Mouse (Mus musculus): ENCODE measurements at regions not wholly inside any gene's neighbourhood (a gene's known extent, or its start where the extent isn't known, plus 50 kb on each side); places are given as distances from the start of the nearest gene placed in this dataset.
A peak's percentile ranks its signal among the peaks of the same experiment; 100 is the strongest.

DNA sequence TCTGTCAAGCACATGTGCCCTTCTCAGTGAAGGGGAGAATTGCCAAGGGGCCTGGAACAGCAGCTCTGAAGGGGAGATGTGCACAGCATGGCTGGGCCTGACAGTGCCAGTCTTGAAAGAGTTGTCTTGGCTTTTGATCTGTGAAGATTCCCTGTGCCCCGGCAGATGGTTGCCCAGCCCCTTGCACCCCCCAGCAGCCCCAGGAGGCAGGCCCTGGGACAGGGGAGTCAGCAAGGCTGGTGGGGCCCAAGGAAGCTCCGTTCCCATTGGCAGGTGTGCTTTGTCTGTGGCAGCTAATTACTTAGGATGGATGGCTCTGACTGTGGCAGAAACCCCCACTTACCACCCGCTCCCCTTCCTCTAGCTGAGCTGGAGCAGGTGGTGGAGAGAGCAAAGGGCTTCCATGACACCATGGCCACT lies 58.6 kb downstream of the Tspan17 start:
- no peak for DNase-seq

GRCm38 (mm10) chr13:54851131-54851530 lies 62.0 kb downstream of the Tspan17 start:
- no peak for DNase-seq

- no peak for DNase-seq
These were observed 66.4 kb downstream of the Tspan17 start for GRCm38 (mm10) chr13:54855333-54856238.

- no peak for DNase-seq
These were observed 73.8 kb downstream of the Tspan17 start for GRCm38 (mm10) chr13:54862931-54863330.

GRCm38 (mm10) chr13:54864048-54864447 lies 74.9 kb downstream of the Tspan17 start:
- no peak for DNase-seq

GRCm38 (mm10) chr13:54872004-54872403 lies 77.2 kb upstream of the Unc5a start:
- no peak for DNase-seq

GRCm38 (mm10) chr13:54873882-54874281 lies 75.3 kb upstream of the Unc5a start:
- DNase-seq: no peak

- no peak for DNase-seq
These were observed 74.7 kb upstream of the Unc5a start for GRCm38 (mm10) chr13:54874291-54875200.

GRCm38 (mm10) chr13:54876556-54876955 lies 72.7 kb upstream of the Unc5a start:
- DNase-seq: no peak

GRCm38 (mm10) chr13:54877656-54878055 lies 71.6 kb upstream of the Unc5a start:
- peak; percentile 59 for DNase-seq

DNA sequence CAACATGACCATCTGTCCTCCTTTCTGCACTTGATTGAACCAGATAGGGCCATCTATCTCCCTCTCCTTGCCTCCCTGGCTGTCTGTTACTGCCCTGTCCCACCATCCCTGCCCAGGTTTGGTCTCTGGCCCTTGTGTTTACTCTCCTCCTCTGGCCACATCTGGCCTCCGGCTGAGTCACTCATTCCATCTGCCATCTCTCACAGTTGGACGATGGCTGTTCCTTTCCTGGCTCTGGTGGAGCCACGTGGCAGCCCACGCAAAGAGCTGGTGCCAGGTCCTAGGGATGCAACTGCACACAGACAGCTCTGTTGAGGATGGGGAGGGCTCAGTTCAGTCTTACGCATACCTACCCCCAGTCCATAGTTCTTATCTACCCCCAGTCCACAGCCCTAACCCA lies 69.9 kb upstream of the Unc5a start:
- peak; percentile 89 for DNase-seq

GRCm38 (mm10) chr13:54880204-54880603 lies 69.0 kb upstream of the Unc5a start:
- no peak for DNase-seq

DNA sequence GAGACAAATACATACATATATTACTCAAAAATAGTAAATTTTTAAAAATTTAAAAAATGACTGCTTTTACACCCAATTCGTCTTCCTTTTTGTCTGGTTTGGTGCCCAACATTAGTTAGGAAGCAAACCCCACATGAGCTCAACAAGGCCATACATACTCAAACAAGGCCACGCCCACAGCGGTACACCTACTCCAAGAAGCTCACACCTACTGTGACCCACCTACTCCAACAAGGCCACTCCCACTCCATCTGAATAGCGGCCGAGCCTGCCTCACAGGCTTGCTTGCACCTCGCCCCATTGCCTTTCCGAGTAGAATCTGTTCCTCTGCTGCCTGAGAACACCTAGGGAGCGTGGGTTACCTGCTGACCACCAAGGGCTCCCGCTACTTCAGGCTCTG lies 66.4 kb upstream of the Unc5a start:
- DNase-seq: no peak

DNA sequence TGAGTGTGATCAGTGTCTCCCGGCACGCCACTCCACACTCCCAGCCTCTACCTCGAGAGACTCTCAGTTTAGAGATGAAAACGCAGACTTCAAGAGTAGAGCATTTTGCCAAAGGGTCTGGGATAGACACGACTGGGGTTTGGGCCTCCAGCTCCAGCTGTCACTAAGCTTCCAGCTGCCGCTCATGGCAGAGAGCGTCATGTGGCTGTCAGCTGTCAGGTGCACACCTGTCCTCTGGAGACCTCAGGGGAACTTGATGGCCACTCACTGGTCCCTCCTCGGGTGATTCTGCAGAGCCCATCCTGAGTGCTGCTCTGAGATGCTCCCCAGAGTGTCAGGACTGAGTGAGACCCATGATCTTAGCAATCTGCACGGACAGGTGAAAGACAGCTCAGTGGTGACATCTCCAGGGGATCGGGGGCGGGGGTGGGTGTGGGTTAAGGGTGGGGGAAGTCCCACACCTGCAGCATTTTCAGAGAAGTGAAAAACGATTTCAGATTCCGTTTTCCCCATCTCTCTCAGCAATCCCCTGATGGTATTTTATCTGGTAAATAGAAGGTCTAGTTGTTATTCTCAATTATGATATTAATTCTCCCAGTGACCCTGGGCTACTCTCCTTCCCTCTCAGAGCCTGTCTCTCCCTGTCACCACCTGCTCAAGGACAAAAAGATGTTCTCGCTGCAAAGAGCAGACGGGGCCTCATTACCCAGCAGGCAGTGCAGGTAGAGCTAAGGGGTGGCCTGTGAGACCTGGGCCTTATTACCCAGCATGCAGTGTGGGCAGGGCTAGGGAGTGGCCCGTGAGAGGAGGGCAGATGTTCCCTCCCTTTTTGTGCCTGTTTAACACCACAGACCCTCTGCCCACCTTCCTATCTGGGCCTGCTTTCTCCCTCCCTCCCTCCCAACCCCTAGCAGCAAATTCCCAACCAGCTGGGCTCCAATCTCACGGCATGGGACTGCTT lies 65.2 kb upstream of the Unc5a start:
- no peak for DNase-seq

- peak; percentile 63 for DNase-seq
These were observed 64.3 kb upstream of the Unc5a start for GRCm38 (mm10) chr13:54884709-54885460.

GRCm38 (mm10) chr13:54887366-54887921 lies 61.8 kb upstream of the Unc5a start:
- DNase-seq: peak; percentile 58

- DNase-seq: no peak
These were observed 61.2 kb upstream of the Unc5a start for GRCm38 (mm10) chr13:54888021-54888420.

- DNase-seq: no peak
These were observed 59.4 kb upstream of the Unc5a start for GRCm38 (mm10) chr13:54889684-54890399.

- DNase-seq: no peak
These were observed 56.6 kb upstream of the Unc5a start for GRCm38 (mm10) chr13:54892572-54892971.

- peak; percentile 54 for DNase-seq
These were observed 55.6 kb upstream of the Unc5a start for GRCm38 (mm10) chr13:54893651-54894050.

GRCm38 (mm10) chr13:54895981-54896380 lies 53.2 kb upstream of the Unc5a start:
- DNase-seq: no peak

Data from right cerebral cortex, adult 18-20 months (tissue).